Mouse (Mus musculus) fibroblast of lung, adult 2 months (primary cell): ENCODE measurements around the gene Traf3ip3.

Source experiments
- DNase-seq: peaks from one replicate; pipeline ENCODE4 v3.0.0-alpha.2; 2011; ENCODE audit warnings: low read depth

The Traf3ip3 gene

GRCm38 (mm10) chr1:193159163-193159562 lies 42.3 kb downstream of the Traf3ip3 start:
- no peak for DNase-seq

- no peak for DNase-seq
Measured at GRCm38 (mm10) chr1:193157111-193157492, 44.4 kb downstream of the Traf3ip3 start.

- no peak for DNase-seq
Measured at GRCm38 (mm10) chr1:193156316-193157110, 45.0 kb downstream of the Traf3ip3 start.

- DNase-seq: no peak
Measured at GRCm38 (mm10) chr1:193153561-193153960, 47.9 kb downstream of the Traf3ip3 start.

GRCm38 (mm10) chr1:193152872-193153271 lies 48.6 kb downstream of the Traf3ip3 start, which contains the start of gene Irf6:
Irf6 (plus strand) TSS chr1:193153111.
- no peak for DNase-seq

GRCm38 (mm10) chr1:193151134-193151533 lies 50.4 kb downstream of the Traf3ip3 start:
- no peak for DNase-seq

GRCm38 (mm10) chr1:193149231-193149630 lies 52.3 kb downstream of the Traf3ip3 start:
- no peak for DNase-seq

GRCm38 (mm10) chr1:193146416-193146815 lies 55.1 kb downstream of the Traf3ip3 start:
- no peak for DNase-seq

GRCm38 (mm10) chr1:193145101-193145500 lies 56.4 kb downstream of the Traf3ip3 start:
- no peak for DNase-seq

GRCm38 (mm10) chr1:193144516-193144915 lies 57.0 kb downstream of the Traf3ip3 start:
- no peak for DNase-seq

GRCm38 (mm10) chr1:193142517-193143062 lies 58.9 kb downstream of the Traf3ip3 start:
- no peak for DNase-seq

- DNase-seq: no peak
Measured at GRCm38 (mm10) chr1:193141118-193141517, 60.4 kb downstream of the Traf3ip3 start.

- DNase-seq: no peak
Measured at GRCm38 (mm10) chr1:193138669-193139068, 62.8 kb downstream of the Traf3ip3 start.

GRCm38 (mm10) chr1:193138087-193138486 lies 63.4 kb downstream of the Traf3ip3 start:
- DNase-seq: peak; percentile 55

- no peak for DNase-seq
Measured at GRCm38 (mm10) chr1:193133726-193134125, 67.8 kb downstream of the Traf3ip3 start.

GRCm38 (mm10) chr1:193132385-193132784 lies 69.1 kb downstream of the Traf3ip3 start:
- DNase-seq: no peak

- DNase-seq: no peak
Measured at GRCm38 (mm10) chr1:193131311-193131948, 70.1 kb downstream of the Traf3ip3 start.

GRCm38 (mm10) chr1:193130839-193131238 lies 70.7 kb downstream of the Traf3ip3 start:
- no peak for DNase-seq

- DNase-seq: no peak
Measured at GRCm38 (mm10) chr1:193130456-193130825, 71.1 kb downstream of the Traf3ip3 start.

GRCm38 (mm10) chr1:193129786-193130455 lies 71.6 kb downstream of the Traf3ip3 start, which contains the start of gene Diexf:
Diexf (minus strand) TSS chr1:193130272.
- DNase-seq: peak; percentile 95

GRCm38 (mm10) chr1:193129321-193129720 lies 72.2 kb downstream of the Traf3ip3 start:
- DNase-seq: no peak

GRCm38 (mm10) chr1:193128055-193128454 lies 73.4 kb downstream of the Traf3ip3 start:
- DNase-seq: no peak
